Mouse (Mus musculus): ENCODE measurements around the gene Dock3. TPM values are rescaled to one million over a fixed set of nuclear protein-coding genes. Genes with fewer than 3 reads are reported as not detected.
A peak's percentile ranks its signal among the peaks of the same experiment; 100 is the strongest.

Gene Dock3
- total and polyA plus RNA-seq, 2 experiments from 2014 or later, result 21.6 to 52.4 TPM

- no peak for DNase-seq (ENCODE audit: low spot score)
- no peaks in the 10 kb centered on the region for H3K27me3 ChIP-seq (ENCODE audit: insufficient read depth, low read length)
- WGBS, result 88% methylated on average over 9 of the region's 9 CpGs
These were observed 342.4 kb downstream of the Dock3 start for GRCm38 (mm10) chr9:106889321-106889720.

GRCm38 (mm10) chr9:106888346-106888745 lies 343.4 kb downstream of the Dock3 start:
- no peak overlapping the region for H3K4me2 ChIP-seq (ENCODE audit: low read depth, low read length)
- no peak overlapping the region for H3K9ac ChIP-seq (replicated peaks; ENCODE audit: low read length)
- DNase-seq (ENCODE audit: low spot score), result no peak
- H3K4me1 ChIP-seq (ENCODE audit: insufficient read depth, low read length), result peaks cover 27% of the 10 kb centered on the region
- 95% methylated on average over 3 of the region's 3 CpGs for WGBS
- no peak for ATAC-seq
- no peak overlapping the region for H3K27ac ChIP-seq
- no peak overlapping the region for H3K4me3 ChIP-seq (ENCODE audit: low read length)
- TF ChIP-seq CTCF (IDR thresholded peaks at IDR 0.05; ENCODE audit: low read depth), result no peak
- no peaks in the 10 kb centered on the region for H3K9me3 ChIP-seq (ENCODE audit: low read length)
- peaks cover 23% of the 10 kb centered on the region; the same call in 1 of the 2 replicates for H3K36me3 ChIP-seq (ENCODE audit: insufficient read depth, low read length)
- no peaks in the 10 kb centered on the region for H3K27me3 ChIP-seq (ENCODE audit: insufficient read depth, low read length)

More at GRCm38 (mm10) chr9:106889321-106889720, 342.4 kb downstream of the Dock3 start:
- Histone ChIP-seq H3K9ac (replicated peaks; ENCODE audit: low read length) (0 out of 2 replicates have a peak overlapping the region, but pooled peaks have one; percentile 9), H3K9me3 (ENCODE audit: low read length) (no peaks in the 10 kb centered on the region), H3K4me1 (ENCODE audit: insufficient read depth, low read length) (peaks cover 21% of the 10 kb centered on the region), H3K4me2 (ENCODE audit: low read depth, low read length) (no peak overlapping the region), H3K27ac (no peak overlapping the region), H3K36me3 (ENCODE audit: insufficient read depth, low read length) (peaks cover 23% of the 10 kb centered on the region; the same call in 1 of the 2 replicates), H3K4me3 (ENCODE audit: low read length) (no peak overlapping the region)
- no peak for TF ChIP-seq CTCF (IDR thresholded peaks at IDR 0.05; ENCODE audit: low read depth)
- ATAC-seq, result no peak

- 3% methylated on average over 70 of the region's 101 CpGs for WGBS
- H3K36me3 ChIP-seq (ENCODE audit: insufficient read depth, low read length), result peaks cover 29% of the 10 kb centered on the region; the same call in 1 of the 2 replicates
These were observed 344.6 kb downstream of the Dock3 start, which contains the start of gene Rbm15b for GRCm38 (mm10) chr9:106886828-106887702. TSS of gene Rbm15b (minus strand) at chr9:106887428.

GRCm38 (mm10) chr9:106885901-106886731 lies 345.6 kb downstream of the Dock3 start:
- Histone ChIP-seq H3K4me3 (ENCODE audit: low read length) (peak overlapping the region; percentile 73), H3K27me3 (ENCODE audit: insufficient read depth, low read length) (no peaks in the 10 kb centered on the region), H3K36me3 (ENCODE audit: insufficient read depth, low read length) (peaks cover 39% of the 10 kb centered on the region; the same call in 1 of the 2 replicates), H3K4me1 (ENCODE audit: insufficient read depth, low read length) (peaks cover 28% of the 10 kb centered on the region), H3K4me2 (ENCODE audit: low read depth, low read length) (peak overlapping the region; percentile 93), H3K9me3 (ENCODE audit: low read length) (no peaks in the 10 kb centered on the region), H3K27ac (peak overlapping the region; percentile 91), H3K9ac (replicated peaks; ENCODE audit: low read length) (peak overlapping the region; percentile 92)
- no peak; the same call in 1 of the 2 replicates for ATAC-seq
- WGBS, result under 1% methylated on average over 88 of the region's 107 CpGs
- peak; percentile 61 for DNase-seq (ENCODE audit: low spot score)
- no peak for TF ChIP-seq CTCF (IDR thresholded peaks at IDR 0.05; ENCODE audit: low read depth)

More at GRCm38 (mm10) chr9:106886828-106887702, 344.6 kb downstream of the Dock3 start, which contains the start of gene Rbm15b:
- ATAC-seq, result peak; percentile 79
- DNase-seq (ENCODE audit: low spot score), result peak; percentile 100
- H3K9ac ChIP-seq (replicated peaks; ENCODE audit: low read length), result peak within 1 kb of the TSS; percentile 92
- H3K27me3 ChIP-seq (ENCODE audit: insufficient read depth, low read length), result no peaks in the 10 kb centered on the region
- H3K27ac ChIP-seq, result peak within 1 kb of the TSS; percentile 91
- peak within 1 kb of the TSS; percentile 73 for H3K4me3 ChIP-seq (ENCODE audit: low read length)
- H3K9me3 ChIP-seq (ENCODE audit: low read length), result no peaks in the 10 kb centered on the region
- peak; percentile 70 for TF ChIP-seq CTCF (IDR thresholded peaks at IDR 0.05; ENCODE audit: low read depth)
- peaks cover 30% of the 10 kb centered on the region for H3K4me1 ChIP-seq (ENCODE audit: insufficient read depth, low read length)
- peak within 1 kb of the TSS; percentile 93 for H3K4me2 ChIP-seq (ENCODE audit: low read depth, low read length)

GRCm38 (mm10) chr9:106884996-106885900 lies 346.5 kb downstream of the Dock3 start:
- H3K27me3 ChIP-seq (ENCODE audit: insufficient read depth, low read length), result no peaks in the 10 kb centered on the region
- peak overlapping the region; percentile 91; the same call in 1 of the 2 replicates for H3K27ac ChIP-seq
- H3K4me3 ChIP-seq (ENCODE audit: low read length), result peak overlapping the region; percentile 73
- peak; percentile 33 for DNase-seq (ENCODE audit: low spot score)
- peaks cover 19% of the 10 kb centered on the region for H3K4me1 ChIP-seq (ENCODE audit: insufficient read depth, low read length)
- peak overlapping the region; percentile 93 for H3K4me2 ChIP-seq (ENCODE audit: low read depth, low read length)
- TF ChIP-seq CTCF (IDR thresholded peaks at IDR 0.05; ENCODE audit: low read depth), result no peak
- WGBS, result 12% methylated on average over 44 of the region's 44 CpGs
- H3K9me3 ChIP-seq (ENCODE audit: low read length), result no peaks in the 10 kb centered on the region
- no peak for ATAC-seq
- peak overlapping the region; percentile 92 for H3K9ac ChIP-seq (replicated peaks; ENCODE audit: low read length)
- H3K36me3 ChIP-seq (ENCODE audit: insufficient read depth, low read length), result peaks cover 39% of the 10 kb centered on the region; the same call in 1 of the 2 replicates
